Mouse (Mus musculus): ENCODE data around the gene Psmd4. TPM values are rescaled to one million over a fixed set of nuclear protein-coding genes. Genes with fewer than 3 reads are reported as not detected.
A peak's percentile ranks its signal among the peaks of the same experiment; 100 is the strongest.
"Not testable (repeated sequence)": the region's sequence is repeated elsewhere in the genome, so short reads cannot be mapped to it uniquely, and the experiment has no call there.

The Psmd4 gene
- polyA plus RNA-seq, 1 experiment = 127 TPM

DNA sequence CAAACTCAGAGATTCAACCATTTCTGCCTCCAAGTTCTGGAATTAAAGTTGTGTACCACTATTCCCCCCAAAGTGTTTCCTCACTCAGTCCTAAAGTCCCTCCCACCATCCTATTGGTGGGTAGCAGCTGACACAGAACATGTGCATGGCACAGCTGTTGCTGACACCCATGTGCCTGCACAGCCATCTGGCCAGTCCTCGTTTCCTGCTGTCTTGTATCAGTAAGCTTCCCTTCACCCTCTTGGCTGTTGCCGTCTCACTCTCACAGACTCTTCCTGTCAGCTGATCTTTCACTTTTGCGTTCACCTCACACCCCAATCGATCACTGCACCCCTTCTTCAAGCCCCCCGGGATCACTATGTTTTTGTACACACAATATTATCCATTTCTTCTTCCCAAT, 14.7 kb downstream of the Psmd4 start:
- H3K4me3 ChIP-seq (replicated peaks; ENCODE audit: extremely low read depth, low read depth, low read length) = no peak overlapping the region
- TF ChIP-seq CTCF (IDR thresholded peaks at IDR 0.05; ENCODE audit: insufficient read depth, low read length) = no peak
- TF ChIP-seq POLR2A (IDR thresholded peaks at IDR 0.05; ENCODE audit: borderline replicate concordance, extremely low read depth, low read depth, low read length) = peak; percentile 18; the same call in 1 of the 2 replicates
- DNase-seq = no peak
- H3K4me1 ChIP-seq (ENCODE audit: control insufficient read depth, insufficient read depth, low read length) = peaks cover 8% of the 10 kb centered on the region
- 34% methylated on average over 5 of the region's 5 CpGs for WGBS

DNA sequence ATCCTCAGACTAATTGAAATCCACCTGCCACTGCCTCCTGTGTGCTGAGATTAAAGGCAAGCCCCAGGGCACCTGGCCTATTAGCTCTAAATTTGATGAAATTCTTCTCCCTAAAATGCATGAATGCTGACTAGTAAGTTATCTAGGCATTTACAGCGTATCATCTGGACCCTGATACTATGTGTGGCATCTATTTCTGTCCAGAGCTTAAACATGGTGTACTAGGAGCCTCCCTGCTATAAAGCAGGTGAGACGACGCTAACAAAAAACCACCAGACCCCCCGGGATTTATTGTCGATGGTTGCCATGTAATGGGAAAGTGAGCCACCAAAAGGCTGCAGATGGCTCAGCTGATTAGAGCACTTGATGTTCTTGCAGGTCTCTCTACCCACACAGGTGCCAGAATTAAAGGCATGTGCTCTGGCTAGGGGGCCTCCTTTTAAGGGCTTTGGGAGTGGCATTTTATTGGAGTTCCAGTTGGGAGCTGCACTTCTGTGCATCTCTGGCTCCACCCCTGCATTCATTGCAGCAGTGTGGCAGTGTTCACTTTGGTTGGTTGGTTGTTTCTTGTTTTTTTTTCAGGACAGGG, 15.3 kb downstream of the Psmd4 start:
- WGBS = 61% methylated on average over 5 of the region's 5 CpGs
- Histone ChIP-seq H3K4me1 (ENCODE audit: control insufficient read depth, insufficient read depth, low read length) (peaks cover 8% of the 10 kb centered on the region), H3K4me3 (replicated peaks; ENCODE audit: extremely low read depth, low read depth, low read length) (no peak overlapping the region)
- no peak for DNase-seq
- TF ChIP-seq POLR2A (IDR thresholded peaks at IDR 0.05; ENCODE audit: borderline replicate concordance, extremely low read depth, low read depth, low read length) (no peak), CTCF (IDR thresholded peaks at IDR 0.05; ENCODE audit: insufficient read depth, low read length) (no peak)

DNA sequence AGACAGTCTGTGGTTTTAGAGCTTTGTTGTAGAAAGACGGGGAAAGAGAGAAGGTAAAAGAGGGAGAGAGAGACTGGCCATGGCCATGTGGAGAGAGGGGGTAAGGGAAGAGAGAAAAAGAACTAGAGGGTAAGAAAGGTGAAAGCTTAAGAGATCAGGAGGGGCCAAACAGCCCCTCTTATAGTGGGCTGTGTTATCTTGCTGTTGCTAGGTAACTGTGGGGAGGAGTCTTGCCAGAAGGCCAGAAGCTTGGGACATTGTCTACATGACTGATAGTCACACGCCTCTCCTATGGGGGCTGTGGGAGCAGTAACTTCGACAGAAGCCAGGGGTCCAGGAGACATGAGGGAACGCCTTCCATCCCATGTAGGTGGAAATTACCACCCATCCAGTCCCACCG, 17.2 kb downstream of the Psmd4 start:
- no peak for DNase-seq
- peaks cover 8% of the 10 kb centered on the region for H3K4me1 ChIP-seq (ENCODE audit: control insufficient read depth, insufficient read depth, low read length)
- WGBS = 42% methylated on average over 5 of the region's 5 CpGs
- H3K4me3 ChIP-seq (replicated peaks; ENCODE audit: extremely low read depth, low read depth, low read length) = no peak overlapping the region
- no peak for TF ChIP-seq POLR2A (IDR thresholded peaks at IDR 0.05; ENCODE audit: borderline replicate concordance, extremely low read depth, low read depth, low read length)
- TF ChIP-seq CTCF (IDR thresholded peaks at IDR 0.05; ENCODE audit: insufficient read depth, low read length) = no peak

DNA sequence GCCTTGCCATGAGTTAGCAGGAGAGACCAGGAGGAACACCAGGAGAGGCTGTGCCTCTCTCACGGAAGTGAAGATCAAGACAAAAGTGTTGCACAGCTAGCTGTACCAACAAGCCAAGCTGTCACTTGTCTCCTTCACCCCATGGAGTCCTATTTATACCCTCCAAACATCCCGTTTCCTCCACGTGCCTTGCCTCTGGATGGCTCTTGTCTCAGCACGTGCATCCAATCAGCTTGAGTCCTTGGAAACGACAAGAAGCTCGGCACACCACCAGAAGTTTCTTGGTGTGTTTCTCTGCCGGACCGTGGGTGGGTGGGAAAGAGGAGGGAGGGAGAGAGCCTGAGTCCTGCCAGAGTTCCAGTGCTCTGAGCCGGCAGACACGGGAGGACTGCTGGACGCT, 17.9 kb downstream of the Psmd4 start:
- H3K4me3 ChIP-seq (replicated peaks; ENCODE audit: extremely low read depth, low read depth, low read length) = peak overlapping the region; percentile 33
- peaks cover 8% of the 10 kb centered on the region for H3K4me1 ChIP-seq (ENCODE audit: control insufficient read depth, insufficient read depth, low read length)
- TF ChIP-seq POLR2A (IDR thresholded peaks at IDR 0.05; ENCODE audit: borderline replicate concordance, extremely low read depth, low read depth, low read length) (peak; percentile 49; the same call in 1 of the 2 replicates), CTCF (IDR thresholded peaks at IDR 0.05; ENCODE audit: insufficient read depth, low read length) (no peak)
- WGBS = 7% methylated on average over 11 of the region's 11 CpGs
- peak; percentile 44 for DNase-seq

DNA sequence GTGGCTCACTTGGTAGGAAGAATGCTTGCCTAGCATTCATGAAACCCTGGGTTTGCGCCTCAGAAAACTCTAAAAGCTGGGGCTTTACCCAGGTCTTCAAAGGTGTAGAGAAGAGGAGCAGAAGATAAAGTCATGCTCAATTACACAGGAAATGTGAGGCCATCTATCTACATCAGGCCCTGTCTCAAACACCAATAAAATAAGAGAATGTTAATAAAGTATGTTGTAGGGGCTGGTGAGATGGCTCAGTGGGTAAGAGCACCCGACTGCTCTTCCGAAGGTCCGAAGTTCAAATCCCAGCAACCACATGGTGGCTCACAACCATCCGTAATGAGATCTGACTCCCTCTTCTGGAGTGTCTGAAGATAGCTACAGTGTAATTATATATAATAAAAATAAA, 21.5 kb downstream of the Psmd4 start:
- not testable (repeated sequence) for H3K4me3 ChIP-seq (replicated peaks; ENCODE audit: extremely low read depth, low read depth, low read length); DNase-seq; H3K4me1 ChIP-seq (ENCODE audit: control insufficient read depth, insufficient read depth, low read length)
- WGBS = 91% methylated on average over 5 of the region's 5 CpGs

DNA sequence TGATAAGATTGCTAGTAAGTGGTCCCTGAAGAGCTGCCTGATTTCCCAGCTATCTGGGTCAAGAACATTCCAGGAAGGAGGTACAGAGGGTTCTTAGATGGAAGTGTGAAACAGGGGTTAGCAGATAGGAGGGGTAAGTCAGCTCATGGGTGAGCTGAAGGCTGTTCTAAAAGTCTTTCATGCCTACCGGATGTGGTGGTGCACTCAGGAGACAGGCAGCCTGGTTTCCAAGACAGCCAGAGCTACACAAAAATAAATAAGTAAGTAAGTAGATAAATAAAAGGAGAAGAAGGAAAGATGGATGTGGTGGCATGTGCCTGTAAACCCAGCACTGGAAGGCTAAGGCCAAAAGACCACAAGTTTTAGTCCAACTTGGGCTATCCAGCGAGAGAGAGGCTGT, 23.7 kb downstream of the Psmd4 start:
- WGBS = 69% methylated on average over 2 of the region's 2 CpGs
- Histone ChIP-seq H3K4me3 (replicated peaks; ENCODE audit: extremely low read depth, low read depth, low read length) (no peak overlapping the region), H3K4me1 (ENCODE audit: control insufficient read depth, insufficient read depth, low read length) (0 out of 2 replicates have a peak, but pooled peaks cover 5% of the 10 kb centered on the region)
- DNase-seq = no peak
- TF ChIP-seq POLR2A (IDR thresholded peaks at IDR 0.05; ENCODE audit: borderline replicate concordance, extremely low read depth, low read depth, low read length) = no peak
- TF ChIP-seq CTCF (IDR thresholded peaks at IDR 0.05; ENCODE audit: insufficient read depth, low read length) = no peak

DNA sequence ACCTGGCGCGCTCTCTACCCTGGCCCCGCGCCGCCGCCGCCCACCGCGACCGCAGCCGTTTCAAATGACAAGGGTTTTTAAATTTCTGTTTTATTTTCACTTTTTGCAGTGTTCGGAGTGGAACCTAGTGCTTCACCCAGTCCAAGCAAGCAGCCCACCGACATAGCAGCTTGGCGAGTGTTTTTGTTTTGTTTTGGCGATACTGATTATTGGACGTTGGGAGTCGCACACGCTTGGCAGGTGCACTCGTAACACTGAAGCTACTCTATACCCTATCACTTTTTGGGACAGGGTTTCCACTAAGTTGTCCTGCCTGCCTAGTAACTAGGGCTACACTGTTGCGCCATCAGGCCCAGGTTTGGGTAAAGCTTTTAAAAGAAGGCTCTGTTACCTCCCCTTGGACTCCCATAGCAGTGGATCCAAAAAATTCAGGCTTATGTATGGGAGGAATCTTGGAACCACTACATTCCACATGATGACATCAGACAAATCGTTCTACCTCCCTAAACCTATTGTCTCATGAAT, 25.8 kb downstream of the Psmd4 start:
- peak overlapping the region; percentile 89 for H3K4me3 ChIP-seq (replicated peaks; ENCODE audit: extremely low read depth, low read depth, low read length)
- no peak for TF ChIP-seq CTCF (IDR thresholded peaks at IDR 0.05; ENCODE audit: insufficient read depth, low read length)
- 3% methylated on average over 21 of the region's 21 CpGs for WGBS
- H3K4me1 ChIP-seq (ENCODE audit: control insufficient read depth, insufficient read depth, low read length) = peaks cover 7% of the 10 kb centered on the region; the same call in 1 of the 2 replicates
- no peak for DNase-seq

DNA sequence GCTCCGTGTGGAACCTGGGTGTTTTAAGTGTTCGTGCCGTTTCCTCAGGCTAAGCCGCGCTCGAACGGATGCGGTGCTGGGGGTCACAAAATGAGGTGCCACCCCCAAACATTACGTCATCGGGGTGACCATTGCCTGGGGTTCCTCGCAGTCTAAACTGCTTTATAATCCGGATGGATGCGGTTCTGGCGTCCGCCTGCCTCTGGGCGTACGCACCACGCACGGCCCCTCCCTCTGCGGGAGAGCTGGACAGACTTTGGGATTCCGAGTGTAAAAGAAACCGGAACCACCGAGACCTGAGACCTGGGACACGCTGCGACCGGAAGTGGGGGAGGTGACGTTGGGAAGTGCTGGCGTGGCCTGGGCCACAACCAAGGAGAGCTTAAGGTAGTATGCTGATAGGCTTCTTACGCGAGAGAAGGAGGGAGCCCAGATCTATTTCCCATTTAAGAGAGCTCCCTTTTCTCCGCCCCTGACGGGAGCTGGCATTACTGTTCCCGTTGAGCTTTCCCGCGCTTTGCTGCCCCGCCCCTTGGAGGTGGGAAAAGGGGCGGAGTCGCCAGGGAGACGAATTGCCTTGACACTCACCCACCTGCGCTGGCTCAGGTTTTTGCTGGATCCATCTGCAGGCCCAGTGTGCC, 26.4 kb downstream of the Psmd4 start:
- Histone ChIP-seq H3K4me3 (replicated peaks; ENCODE audit: extremely low read depth, low read depth, low read length) (peak overlapping the region; percentile 89), H3K4me1 (ENCODE audit: control insufficient read depth, insufficient read depth, low read length) (peaks cover 7% of the 10 kb centered on the region; the same call in 1 of the 2 replicates)
- under 1% methylated on average over 40 of the region's 40 CpGs for WGBS
- TF ChIP-seq POLR2A (IDR thresholded peaks at IDR 0.05; ENCODE audit: borderline replicate concordance, extremely low read depth, low read depth, low read length) = peak; percentile 35; the same call in 1 of the 2 replicates
- TF ChIP-seq CTCF (IDR thresholded peaks at IDR 0.05; ENCODE audit: insufficient read depth, low read length) = no peak
- peak; percentile 96 for DNase-seq

DNA sequence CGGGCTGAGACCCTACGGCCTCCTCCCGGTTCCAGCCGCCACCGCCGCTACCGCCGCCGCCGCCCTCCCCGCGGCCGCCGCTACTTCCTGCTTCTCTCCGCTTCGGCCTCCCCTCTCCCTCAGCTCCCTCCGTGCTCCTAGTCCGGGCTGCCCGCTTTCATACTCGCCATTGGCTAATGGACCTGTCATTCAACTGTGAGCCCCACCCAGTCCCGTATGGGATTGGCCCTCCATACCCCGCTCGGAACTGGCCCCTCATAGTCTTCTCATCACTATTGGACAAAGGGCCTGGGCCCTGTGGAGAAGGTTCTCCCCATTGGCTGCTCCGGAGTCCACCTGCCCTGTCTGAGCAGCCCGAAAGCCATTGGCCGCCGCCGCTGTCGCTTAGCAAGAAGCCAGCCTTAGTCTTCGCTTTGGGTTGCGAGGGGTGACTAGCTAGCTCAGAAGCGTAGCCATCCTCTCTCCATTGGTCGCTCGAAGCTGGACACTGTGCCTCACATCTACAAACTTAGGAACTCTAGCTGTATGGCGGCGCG, 27.0 kb downstream of the Psmd4 start, which contains the start of gene Zfp687:
TSS of gene Zfp687 (minus strand) at position 112 of the 536 bp plus-strand sequence.
- under 1% methylated on average over 37 of the region's 37 CpGs for WGBS
- TF ChIP-seq CTCF (IDR thresholded peaks at IDR 0.05; ENCODE audit: insufficient read depth, low read length) = no peak
- TF ChIP-seq POLR2A (IDR thresholded peaks at IDR 0.05; ENCODE audit: borderline replicate concordance, extremely low read depth, low read depth, low read length) = peak; percentile 93; the same call in 1 of the 2 replicates
- peak; percentile 99 for DNase-seq
- Histone ChIP-seq H3K4me1 (ENCODE audit: control insufficient read depth, insufficient read depth, low read length) (peaks cover 7% of the 10 kb centered on the region; the same call in 1 of the 2 replicates), H3K4me3 (replicated peaks; ENCODE audit: extremely low read depth, low read depth, low read length) (peak within 1 kb of the TSS; percentile 89)
